Mouse (Mus musculus) hindlimb bud, embryonic 11.5 days (tissue): ENCODE results near the gene Vrk1.
A peak's percentile ranks its signal among the peaks of the same experiment; 100 is the strongest.

Experiments used
- DNase-seq: peaks from one replicate; pipeline ENCODE4 v3.0.0-alpha.2; 2012; ENCODE audit warnings: low read depth, low spot score; ENCODE audit errors: extremely low spot score

Vrk1 gene

DNA sequence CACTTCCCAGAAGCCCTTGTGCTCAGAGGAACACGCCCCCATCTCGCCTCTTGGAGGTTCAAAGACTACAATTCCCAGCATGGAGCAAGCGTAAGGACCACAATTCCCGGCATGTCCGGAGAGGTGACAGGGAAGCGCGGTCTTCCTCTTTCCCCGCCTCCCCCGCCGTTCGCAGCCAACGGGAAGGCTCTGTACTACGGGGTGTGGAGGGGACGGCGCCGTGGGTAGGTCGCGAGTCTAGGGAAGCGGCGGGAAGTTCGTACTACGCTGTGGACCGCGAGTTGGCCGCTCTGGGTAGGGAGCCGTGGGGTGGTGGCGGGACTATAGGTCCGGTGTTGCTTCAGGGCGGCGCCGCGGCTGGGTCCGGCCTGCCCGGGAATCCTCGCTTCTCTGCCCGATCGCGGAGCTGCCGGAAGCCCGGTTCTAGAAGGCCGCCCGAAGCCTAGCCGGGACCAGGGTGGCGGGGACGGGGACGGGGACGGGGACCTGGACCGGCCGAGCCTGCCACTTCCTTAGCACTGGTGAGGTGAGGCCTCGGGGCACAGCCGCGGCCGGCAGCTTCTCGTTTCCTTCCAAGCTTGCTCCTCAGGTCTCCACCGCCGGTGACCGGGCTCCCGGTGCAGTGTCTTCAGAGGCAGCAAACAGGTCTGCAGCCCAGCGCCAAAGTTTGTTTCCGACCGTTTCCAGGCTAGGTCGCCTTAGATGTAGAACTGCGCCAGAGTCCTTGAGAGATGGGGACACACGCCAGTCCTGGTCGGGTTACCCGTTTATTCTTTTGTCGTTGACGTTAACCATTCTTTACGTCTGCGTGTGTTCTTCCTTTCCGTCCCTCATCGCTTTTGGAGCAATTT is at the start of gene Vrk1:
TSS of gene Vrk1 (plus strand) at position 164 of the 851 bp plus-strand sequence.
- DNase-seq, result peak; percentile 94

DNA sequence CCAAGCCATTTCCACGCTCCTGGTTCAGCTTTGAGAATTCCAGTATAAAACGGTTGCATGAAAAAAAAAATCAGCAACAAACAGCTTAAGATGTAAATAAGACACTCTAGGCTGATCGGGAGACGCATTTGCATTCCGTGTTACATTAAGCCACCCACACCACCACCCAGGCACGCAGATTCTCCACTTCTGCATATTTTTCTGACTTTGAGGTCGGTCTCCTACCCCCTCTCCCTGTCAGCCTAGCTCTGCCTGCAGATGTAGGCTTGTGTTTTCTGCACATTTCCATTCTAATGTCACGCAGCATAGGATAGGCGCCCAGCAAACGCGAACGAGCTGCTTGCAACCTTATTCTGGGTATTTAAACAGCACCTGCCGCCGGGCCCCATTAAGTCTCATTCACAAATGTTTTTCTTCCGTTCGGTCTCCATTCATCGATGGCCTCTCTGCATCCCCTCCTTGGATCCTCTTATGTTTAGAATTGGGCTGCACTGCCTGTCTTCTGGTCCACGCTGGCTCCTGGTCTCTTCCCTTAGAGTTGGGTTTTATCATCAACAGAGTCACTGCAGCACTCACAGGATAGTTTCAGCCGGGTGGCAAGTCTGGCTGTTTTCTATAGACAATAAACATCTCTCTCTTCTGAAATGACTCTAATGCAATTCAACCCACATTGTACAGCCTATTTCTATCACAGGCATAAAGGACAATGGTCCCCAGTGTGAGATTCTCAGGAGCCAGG is 49.3 kb upstream of the Vrk1 start:
- DNase-seq, result no peak

DNA sequence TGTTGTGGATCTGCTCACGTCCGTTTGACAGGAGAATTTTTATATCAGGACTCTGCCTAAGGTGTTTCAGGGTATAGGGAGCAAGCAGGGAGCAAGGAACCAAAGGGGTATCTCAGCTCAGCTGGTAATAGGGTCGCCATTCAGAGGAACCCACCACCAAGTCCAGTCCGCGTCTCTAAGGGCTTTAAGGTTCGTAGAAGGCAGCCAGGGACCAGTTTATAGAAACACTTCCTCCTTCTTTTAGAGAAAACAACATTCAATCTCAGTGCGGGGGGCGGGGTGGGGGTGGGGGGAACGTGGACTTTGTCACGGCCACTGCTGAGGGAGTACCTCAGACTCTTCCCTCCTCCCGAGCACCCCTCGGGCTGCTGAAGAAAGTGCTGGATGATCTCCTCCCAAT is 48.4 kb upstream of the Vrk1 start:
- DNase-seq, result no peak

DNA sequence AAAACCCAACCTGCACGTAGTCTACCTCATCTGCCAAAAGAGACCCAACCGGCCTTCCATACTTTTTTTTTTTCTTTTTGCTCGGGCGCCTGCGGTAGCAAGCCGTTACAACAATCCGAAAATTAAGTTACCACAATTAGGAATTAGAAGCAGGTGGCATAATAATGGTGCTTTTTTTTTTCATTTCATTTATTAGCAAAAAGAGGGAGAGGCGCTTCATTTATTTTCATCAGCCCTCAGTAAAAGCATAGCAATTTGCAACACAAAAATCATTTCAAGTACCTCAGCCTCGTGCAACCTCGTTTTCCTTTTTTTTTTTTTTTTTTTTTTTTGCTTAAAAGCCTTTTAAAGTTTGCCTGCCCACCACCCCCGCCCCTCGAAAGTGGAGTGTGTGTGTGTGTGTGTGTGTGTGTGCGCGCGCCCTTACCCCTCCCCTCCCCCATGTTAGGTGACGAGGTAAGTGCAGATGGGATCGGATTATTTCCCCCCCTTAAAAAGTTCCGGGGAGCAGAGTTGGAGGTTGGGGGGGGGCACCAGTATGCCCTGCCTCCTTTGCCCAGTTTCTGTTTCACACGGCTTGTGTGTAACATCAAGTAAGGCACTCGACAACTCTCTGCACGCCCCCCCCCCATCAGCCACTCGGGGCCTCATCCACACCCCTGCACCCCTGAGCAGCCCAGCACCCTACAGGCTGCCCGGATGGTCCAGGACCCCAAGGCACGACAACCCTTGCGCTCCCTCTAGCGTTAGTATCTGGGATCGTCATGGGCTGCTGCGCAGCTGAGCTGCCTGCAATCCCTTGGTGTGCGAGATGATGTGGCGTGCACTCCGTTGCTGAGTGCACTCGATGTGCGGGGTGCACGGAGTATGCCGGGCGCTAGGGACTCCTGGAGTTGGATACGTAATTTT is 47.7 kb upstream of the Vrk1 start:
- peak; percentile 86 for DNase-seq

DNA sequence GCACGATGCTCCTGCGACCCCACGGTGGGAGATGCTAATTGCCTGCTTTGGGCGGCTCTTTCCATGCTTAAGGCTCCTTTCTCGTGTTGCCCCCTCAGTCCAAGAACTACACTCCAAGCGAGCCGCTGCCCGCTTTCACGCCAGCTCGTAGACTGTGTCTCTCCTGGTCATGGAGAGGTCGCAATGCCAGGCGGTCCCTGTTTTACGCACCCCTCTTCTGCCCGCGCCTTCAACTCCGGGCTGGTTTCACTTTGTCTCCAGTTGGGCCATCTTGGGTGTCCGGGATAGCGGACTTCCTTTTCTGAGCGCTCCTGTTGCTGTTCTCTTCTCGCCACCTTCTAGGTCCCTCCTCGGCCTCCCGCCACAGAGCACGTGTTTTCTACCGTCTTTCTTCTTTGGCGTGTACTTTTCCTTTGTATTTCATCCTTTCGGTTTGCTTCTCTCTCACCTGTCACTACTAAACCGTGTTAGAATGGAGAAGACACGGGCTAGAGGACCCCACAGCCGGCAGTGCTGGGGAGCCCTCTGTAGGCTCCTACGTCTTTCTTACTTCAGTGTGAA is 46.9 kb upstream of the Vrk1 start:
- DNase-seq, result no peak

DNA sequence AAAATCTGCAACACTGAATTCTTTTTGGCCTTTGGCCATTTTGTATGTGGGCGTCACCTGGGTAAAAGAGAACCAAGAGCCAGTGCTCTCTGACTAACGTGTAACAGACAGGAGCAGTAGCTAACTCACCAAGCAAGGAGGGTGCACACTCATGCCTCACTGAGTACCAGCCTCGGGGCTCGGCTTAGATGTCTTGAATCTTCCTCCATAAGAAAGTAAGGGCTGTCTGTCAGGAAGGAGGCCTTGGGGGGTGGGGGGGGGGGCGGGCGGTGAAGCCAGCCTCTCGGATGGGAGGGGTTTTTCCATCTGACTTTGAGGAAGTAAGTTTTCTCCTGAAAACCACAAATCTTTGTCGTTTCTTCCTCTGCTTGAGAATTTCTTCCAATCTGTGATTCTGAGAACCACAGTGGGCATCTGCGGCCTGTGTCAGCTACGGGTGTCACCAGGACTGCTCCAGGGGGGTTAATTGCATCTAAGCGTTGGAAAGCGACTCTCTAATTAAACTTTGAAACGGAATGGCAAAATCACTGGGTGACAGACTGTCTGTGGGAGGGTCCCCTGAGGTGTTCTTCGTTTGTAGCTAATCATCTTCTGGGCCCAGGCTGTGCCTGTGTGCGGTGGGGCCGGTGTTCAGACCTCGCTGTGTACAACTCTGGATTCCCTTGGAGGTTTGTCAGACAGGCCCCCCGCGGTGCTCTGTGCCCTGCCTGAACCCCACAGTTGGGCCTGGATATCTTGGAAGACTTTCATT is 43.0 kb upstream of the Vrk1 start:
- DNase-seq, result no peak

DNA sequence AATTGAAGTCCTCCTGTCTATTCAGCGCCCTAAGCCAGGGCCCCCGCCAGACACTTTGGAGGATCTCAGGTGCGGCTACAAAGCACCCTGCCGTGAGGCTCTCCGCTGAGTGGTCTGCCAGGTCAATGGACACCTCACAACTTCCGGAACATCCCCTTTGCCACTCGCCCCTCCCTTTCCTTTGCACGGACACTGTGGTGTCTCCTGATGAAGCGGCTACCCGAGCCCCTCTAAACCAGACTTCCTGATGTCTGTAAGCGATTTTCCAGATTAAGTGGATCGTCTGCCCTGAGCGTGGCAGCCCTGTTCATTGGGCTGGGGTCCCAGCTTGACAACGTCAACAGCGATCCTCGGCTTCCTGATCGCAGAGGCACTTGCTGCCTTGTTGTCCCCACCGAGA is 42.2 kb upstream of the Vrk1 start:
- no peak for DNase-seq

DNA sequence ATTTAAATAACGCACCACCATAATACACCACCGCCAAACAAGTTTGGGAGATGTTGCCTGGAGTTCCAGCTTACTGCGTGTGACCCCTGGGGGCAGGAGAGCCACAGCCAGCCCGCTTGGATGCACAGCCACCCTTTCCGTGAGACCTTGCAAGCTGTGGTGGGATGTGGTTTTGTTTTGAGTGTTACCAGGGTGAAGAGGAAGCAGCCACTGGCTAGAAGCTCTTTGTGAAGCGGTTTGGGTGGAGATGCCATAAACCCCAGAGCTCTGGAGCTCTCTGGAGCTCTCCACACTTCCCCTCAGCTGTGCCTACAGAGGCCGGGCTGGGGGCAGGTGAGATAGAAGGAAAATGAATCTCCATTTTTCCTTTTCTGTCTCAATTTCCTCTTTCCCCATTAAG is 38.8 kb upstream of the Vrk1 start:
- no peak for DNase-seq

DNA sequence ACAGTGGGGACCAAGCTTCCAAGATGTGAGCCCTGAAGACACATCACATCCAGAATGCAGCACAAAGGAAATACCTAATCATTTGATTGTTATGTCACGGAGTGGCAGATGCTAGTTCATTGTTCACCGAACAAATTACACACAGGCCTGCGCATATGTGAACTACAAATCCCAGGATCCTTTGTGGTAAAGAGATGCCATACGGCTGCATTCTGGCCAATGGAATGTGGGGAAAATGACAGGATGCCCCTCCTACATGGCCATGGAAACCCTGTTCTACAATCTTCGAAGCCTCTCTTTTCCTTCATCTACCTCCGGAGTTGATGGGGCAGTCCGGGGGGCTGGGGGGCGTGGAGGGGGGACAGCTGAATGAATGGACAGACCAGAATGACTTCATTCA is 37.4 kb upstream of the Vrk1 start:
- DNase-seq, result no peak

DNA sequence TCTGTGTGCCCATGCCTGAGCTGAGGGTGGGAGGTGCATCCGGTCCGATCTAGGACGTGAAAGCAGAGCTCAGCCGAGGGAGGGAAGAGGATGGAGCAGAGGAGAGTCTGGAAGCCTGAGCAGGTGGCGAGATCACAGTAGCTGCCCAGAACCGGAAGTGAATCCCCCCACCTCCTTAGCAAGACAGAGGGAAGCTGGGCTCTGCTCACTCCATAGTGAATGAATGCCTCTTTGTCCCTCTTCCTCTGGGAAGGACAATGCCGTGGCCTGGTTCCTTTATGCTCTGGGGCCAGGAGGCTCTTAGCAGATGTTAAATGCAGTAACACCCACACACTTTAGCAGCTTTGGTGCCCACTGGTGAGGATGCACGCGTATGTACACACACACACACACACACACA is 36.3 kb upstream of the Vrk1 start:
- no peak for DNase-seq

DNA sequence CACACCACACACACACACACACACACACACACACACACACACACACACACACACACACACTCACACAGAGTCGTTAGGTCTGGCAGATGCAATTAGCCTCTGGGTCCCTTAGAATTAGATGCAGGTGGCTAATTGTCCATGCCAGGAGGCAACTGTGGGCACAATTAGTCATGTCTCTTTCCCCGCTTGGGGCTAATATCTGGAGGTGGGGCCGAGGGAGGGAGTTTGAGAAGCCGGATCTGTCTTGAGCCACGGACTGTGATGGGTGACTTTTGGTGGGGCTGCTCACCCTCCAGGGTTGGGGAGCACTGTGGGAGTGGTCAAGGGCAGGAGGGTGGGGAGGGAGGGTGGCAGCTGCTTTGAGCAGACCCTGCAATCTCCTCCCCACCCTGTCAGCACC is 35.9 kb upstream of the Vrk1 start:
- DNase-seq, result no peak

DNA sequence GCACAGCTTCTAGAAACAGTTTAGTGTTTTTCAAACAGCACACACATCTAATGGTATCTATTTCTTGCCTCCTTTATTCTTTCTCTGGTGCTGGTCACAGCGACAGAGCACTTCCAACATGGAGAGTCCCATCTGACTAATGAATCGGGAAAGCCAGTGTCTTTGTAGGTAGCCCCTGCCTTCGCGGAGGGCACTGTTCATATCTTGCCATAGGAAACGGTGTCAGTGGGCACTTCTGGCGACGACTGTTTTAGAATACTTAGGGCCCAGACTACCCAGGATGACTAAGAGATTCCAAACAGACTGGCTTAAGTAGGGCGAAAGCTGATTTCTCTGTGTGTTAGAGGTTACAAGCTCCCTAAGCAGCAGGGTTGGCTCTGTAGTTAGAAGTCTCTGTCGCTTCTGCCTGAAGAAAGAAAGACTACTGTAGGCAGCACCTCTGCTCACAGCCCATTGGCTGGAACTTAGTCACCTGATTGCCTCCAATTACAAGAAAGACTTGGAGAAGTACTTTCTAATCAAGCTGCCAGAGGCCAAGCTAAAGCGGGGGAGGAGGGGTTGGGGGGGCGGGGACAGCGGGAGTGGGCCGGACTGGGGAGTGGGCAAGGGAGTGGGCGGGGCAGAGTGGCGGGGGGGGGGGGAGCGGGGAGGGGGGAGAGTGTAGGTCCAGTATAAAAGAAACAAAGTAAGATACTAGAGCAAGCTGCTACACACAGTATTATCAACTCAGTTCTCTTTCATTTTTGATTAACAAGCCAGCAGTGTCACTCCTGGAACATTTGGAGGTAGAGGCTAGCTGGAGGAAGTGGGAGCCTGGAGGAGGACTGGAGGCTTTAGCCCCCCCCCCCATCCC is 28.7 kb upstream of the Vrk1 start:
- no peak for DNase-seq

DNA sequence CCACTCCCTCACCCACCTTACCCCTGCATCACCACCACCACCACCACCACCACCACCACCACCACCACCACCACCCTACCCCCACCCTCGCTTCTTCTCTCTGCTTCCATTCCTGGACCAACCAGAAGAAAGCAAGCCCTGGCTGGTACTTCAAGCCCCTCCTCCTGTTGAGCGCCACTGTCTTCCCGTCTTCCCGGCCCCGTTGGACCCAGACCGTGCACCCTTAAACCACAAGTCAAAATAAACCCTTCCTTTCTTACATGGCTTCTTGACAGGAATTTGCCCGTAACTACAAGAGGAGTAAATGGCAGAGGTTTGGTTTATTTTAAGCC is 28.1 kb upstream of the Vrk1 start:
- DNase-seq, result no peak

DNA sequence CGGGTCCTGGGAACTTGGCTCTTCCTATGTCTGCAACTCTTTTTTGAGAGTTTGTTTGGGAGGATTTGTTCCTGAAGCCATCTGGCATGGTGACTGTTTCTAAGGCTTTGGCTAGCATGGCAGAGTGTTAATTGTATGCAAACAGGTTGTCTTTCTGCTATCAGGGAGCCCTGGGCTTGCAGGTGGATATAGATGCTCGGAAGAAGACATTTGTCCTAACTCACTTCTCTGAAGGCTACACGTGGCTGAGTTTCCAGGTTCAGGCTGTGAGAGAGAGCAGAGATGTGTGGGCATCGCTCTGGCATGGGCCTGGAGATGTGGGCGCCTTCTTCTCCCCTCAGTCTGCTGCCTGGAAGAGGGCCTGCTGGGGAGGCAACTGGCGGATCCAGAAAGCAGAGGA is 27.4 kb upstream of the Vrk1 start:
- DNase-seq, result no peak

DNA sequence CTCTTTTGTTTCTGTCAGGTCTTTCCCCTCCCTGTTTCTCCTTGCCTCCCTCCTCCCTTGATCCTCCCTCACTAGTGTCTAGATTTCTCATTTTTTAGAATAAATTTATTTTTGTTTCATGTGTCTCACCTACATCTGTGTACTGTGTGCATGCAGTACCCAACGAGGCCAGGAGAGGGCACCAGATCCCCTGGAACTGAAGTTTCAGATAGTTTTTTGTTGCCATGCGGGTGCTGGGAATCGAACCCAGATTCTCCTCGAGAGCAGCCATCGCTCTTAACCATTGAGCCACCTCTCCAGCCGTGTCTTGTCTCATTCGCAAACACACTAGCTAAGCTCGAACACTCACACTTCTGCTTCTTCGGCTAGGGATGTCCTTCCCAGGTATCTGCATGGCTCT is 26.5 kb upstream of the Vrk1 start:
- no peak for DNase-seq

DNA sequence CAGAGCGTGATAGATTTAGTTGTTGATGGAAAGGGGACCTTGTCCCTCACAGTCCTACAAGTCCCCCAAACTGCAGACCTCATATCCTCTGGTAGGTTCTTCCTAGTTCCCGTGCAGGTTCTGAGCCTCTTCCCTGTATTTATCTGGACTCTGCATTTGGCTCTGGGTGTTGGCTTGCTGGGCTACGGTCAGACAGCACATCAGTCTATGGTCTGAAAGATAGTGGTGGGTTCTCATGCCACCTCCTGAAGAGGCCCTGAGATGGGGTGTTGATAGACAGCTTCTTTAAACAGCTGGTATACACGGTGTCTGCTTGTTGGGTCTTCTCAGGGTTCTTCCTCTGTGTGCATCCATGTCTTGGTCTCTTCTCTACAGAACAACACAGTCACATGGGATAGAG is 21.6 kb upstream of the Vrk1 start:
- DNase-seq, result no peak

DNA sequence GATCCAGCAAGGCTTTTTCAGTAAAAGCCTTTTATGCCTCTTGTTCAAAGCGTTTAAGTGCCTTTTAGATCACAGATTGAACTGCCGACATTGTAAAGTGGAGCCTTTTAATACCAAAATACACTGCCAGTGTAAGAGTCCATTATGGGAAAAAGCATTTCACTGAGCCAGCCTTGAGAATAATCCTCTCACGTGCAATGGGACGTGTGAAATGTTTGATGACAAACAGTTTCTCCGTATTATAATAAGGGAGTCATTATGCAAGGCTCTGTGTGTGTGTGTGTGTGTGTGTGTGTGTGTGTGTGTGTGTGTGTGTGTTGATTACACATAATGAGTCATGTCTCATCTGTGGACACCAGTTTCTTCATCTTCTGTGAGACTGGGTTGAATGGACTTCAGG is 17.3 kb upstream of the Vrk1 start:
- DNase-seq, result no peak

DNA sequence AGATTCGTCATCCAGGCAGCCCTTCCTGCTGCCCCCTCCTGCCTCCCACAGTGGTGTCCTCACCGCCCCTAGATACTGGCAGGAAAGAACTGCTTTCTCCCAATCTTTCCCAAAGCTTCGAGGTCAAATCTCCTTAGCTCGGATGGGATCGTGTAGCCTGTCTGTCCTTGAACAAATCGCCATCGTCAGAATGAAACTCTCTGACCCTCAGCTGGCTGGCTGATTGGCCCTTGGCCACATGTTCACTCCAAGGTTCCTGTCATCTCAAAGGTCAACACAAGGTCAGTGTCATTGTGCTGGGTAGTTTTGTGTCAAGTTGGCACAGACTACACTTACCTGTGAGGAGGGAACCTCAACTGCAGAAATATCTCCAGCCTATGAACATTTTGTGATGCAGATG is 16.7 kb upstream of the Vrk1 start:
- no peak for DNase-seq

DNA sequence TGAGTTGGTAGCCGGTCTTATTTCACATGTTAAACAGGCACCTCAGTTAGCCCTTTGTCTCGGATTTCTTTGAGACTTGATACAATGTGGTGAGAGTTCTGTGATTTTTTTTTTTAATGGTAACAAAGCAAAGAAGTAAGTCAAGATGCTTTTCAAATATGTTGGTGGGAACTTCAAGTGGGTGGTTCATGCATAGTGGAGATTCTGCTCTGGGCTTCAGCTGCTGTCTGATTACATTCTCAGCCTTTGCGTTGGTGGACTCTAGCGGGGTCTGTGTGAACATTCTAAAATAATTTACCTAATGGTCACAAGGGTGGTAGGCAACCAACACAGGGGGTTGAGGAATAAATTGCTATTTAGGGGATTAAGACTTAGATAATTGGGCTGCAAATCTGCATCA is 14.1 kb upstream of the Vrk1 start:
- DNase-seq, result no peak
